Mouse (Mus musculus): Measurements from ENCODE around the gene Trdn. TPM values are rescaled to one million over a fixed set of nuclear protein-coding genes. Genes with fewer than 3 reads are reported as not detected.
A peak's percentile ranks its signal among the peaks of the same experiment; 100 is the strongest.

Trdn gene
- polyA plus RNA-seq (2016; fragmentation: Nextera tagmentation; extraction: Ambion mirVana), result 1.7 and 2.8 TPM in 2 replicates

DNA sequence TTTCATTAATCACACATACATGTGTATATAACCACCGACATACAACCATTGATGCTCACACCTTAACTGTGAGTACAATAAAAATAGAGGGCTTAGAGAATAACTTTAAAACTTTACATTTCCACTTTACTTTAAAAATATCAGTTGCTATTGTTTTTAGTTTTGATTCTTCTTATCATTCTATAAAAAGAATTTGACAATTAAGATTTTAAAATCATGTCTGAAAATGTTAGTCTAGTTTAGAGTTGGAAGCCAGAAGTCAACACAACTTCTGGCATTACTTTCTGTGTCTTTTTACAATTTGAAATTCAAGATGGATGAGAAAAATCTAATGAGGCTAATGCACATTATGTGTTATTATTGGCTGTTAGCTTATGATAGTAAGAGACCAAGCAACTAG, at the start of gene Trdn:
Gene Trdn, plus strand, starts transcription at position 301 of the 400 bp plus-strand sequence.
- H3K27me3 ChIP-seq (replicated peaks), result no peaks in the 10 kb centered on the region
- no peak within 1 kb of the TSS for H3K27ac ChIP-seq
- H3K9ac ChIP-seq, result no peak within 1 kb of the TSS
- ATAC-seq (ENCODE audit: low FRiP score, low read depth), result no peak
- H3K9me3 ChIP-seq, result no peaks in the 10 kb centered on the region
- H3K4me3 ChIP-seq, result no peak within 1 kb of the TSS
- 89% methylated on average over 1 of the region's 1 CpGs for WGBS
- no peaks in the 10 kb centered on the region for H3K36me3 ChIP-seq
- H3K4me1 ChIP-seq, result no peaks in the 10 kb centered on the region
- H3K4me2 ChIP-seq (replicated peaks), result no peak within 1 kb of the TSS

DNA sequence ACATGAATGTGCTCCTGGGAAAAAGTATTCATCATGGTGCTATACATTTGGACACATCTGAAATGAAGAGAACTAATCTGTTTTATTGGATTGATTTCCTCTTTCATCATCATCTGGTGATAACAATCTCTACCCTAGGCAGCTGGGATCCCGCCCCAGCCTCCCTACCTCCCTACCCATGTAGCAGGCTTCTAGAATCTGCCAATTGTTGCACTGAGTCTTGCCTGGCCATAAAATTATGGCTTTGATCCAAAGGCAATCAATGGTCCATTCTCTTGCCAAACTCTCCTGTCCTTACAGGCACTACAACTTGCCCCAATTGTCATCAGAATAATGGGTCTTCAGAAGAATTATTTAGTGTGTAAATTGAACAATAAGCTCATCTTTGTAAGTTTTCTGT, 19.6 kb upstream of the Trdn start:
- Histone ChIP-seq H3K4me2 (replicated peaks) (no peak overlapping the region), H3K4me3 (no peak overlapping the region), H3K4me1 (no peaks in the 10 kb centered on the region), H3K36me3 (no peaks in the 10 kb centered on the region), H3K27me3 (replicated peaks) (no peaks in the 10 kb centered on the region), H3K9me3 (no peaks in the 10 kb centered on the region), H3K9ac (no peak overlapping the region), H3K27ac (no peak overlapping the region)
- 81% methylated on average over 1 of the region's 1 CpGs for WGBS
- ATAC-seq (ENCODE audit: low FRiP score, low read depth), result no peak

DNA sequence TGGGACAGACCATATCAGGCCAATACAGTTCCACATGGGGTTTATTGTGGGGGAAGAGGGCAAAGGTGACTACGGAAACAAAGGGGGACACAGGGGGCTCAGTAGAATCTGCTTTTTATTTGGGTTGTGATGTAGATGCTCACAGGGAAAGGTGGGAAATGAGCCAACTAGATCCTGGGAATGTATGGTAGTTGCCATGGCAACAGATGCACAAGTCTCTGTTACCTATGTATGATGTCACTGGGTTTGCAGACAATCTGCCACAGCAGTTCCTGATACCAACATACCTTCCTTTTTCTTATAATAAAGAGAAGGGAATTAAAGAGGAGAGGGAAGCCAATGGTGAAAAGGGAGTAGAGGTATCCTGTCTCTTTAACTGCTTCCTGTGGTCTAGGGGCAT, 14.8 kb upstream of the Trdn start:
- WGBS, result 89% methylated on average over 1 of the region's 1 CpGs
- no peaks in the 10 kb centered on the region for H3K27me3 ChIP-seq (replicated peaks)
- H3K9ac ChIP-seq, result no peak overlapping the region
- no peak for ATAC-seq (ENCODE audit: low FRiP score, low read depth)
- no peaks in the 10 kb centered on the region for H3K36me3 ChIP-seq
- H3K4me3 ChIP-seq, result no peak overlapping the region
- H3K4me1 ChIP-seq, result no peaks in the 10 kb centered on the region
- H3K4me2 ChIP-seq (replicated peaks), result no peak overlapping the region
- H3K9me3 ChIP-seq, result no peaks in the 10 kb centered on the region
- no peak overlapping the region for H3K27ac ChIP-seq

DNA sequence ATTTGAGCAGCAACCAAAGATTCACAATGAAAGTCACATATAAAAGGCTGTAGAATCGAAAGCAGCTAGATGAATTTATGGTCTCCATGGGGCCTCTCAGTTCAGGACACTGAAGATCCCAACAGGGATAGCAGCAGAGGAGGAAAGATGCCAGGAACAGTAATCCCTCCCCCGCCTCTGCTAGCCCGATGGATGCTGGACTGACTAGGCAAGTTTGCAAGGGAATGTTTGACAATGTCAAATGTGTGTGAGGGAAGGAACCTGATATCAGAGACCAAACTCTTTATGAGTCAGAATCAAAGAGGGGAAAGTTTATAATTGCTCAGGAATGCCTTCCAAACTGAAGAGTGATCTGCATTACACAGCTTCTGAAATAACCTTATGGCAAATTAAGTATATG, 7.2 kb upstream of the Trdn start:
- Histone ChIP-seq H3K27ac (no peak overlapping the region), H3K27me3 (replicated peaks) (no peaks in the 10 kb centered on the region), H3K9ac (no peak overlapping the region), H3K4me3 (no peak overlapping the region), H3K4me1 (no peaks in the 10 kb centered on the region), H3K36me3 (no peaks in the 10 kb centered on the region), H3K4me2 (replicated peaks) (no peak overlapping the region), H3K9me3 (no peaks in the 10 kb centered on the region)
- 66% methylated on average over 3 of the region's 3 CpGs for WGBS
- no peak for ATAC-seq (ENCODE audit: low FRiP score, low read depth)

DNA sequence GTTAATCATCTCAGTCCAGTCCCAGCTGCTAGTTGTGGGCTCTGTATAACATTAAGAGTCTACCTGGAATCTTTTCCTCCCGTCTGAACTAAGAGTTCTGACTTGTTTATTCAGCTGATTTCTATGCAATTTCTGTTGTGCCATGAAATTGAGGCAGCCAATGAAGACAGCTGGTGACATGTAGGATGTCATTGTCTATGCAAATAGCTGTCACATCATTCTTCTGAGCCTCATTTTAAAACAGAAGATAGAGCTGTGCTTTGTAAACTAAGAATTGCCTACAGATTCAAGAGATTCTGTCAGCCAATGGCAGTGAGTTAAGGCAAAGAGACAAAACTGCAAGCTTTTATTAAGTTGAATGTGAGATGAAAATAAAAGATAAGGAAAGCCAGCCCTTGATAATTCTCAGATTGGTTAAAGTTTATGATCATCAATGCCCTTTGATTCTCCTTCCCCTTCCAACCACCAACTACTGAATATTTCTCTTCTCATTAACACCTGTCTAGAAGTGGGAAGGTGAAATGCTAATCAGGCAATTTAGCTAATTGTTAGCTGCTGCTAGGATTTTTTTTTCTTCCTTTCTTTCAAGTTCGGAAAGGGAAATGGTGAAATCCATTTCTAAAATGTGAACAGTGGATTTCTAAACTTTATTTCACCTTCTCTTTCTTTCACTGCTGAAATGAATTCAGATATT, 1.9 kb downstream of the Trdn start:
- WGBS, result 55% methylated on average over 2 of the region's 2 CpGs
- no peaks in the 10 kb centered on the region for H3K9me3 ChIP-seq
- H3K4me3 ChIP-seq, result no peak overlapping the region
- no peak for ATAC-seq (ENCODE audit: low FRiP score, low read depth)
- no peak overlapping the region for H3K27ac ChIP-seq
- H3K9ac ChIP-seq, result no peak overlapping the region
- H3K4me1 ChIP-seq, result no peaks in the 10 kb centered on the region
- no peak overlapping the region for H3K4me2 ChIP-seq (replicated peaks)
- no peaks in the 10 kb centered on the region for H3K27me3 ChIP-seq (replicated peaks)
- H3K36me3 ChIP-seq, result no peaks in the 10 kb centered on the region

DNA sequence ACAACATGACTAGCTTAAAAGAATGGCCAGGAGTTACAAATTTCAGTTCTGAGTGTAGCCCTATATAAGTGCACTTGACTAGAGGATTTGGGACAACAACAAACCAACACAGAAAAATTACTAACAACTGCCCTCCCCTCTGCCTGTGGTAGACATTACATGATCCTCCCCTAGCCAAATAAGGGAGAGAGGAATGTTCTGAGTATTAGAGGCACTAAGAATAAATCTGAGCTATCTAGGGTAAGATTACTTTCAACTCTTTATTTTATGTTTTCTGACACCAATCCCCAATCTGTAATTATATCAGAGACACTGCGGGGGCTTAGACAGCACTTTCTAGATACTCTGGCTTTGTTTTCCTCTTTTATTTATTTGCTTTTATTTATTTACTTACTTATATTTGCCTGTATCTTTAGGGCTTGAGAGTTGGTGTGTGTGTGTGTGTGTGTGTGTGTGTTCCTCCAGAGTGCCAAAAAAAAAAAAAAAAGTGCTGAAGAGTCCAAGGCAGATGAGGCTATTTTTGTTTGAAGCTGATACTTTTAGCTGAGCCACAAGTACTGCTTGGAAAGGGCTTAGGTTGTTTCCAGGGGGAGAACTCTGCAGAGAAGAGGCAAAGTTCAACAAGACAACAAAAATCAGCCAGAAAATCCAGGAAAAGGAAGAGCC, 2.7 kb downstream of the Trdn start:
- no peak overlapping the region for H3K9ac ChIP-seq
- H3K4me2 ChIP-seq (replicated peaks), result no peak overlapping the region
- no peaks in the 10 kb centered on the region for H3K9me3 ChIP-seq
- no peaks in the 10 kb centered on the region for H3K4me1 ChIP-seq
- no peak for ATAC-seq (ENCODE audit: low FRiP score, low read depth)
- no peaks in the 10 kb centered on the region for H3K27me3 ChIP-seq (replicated peaks)
- H3K27ac ChIP-seq, result no peak overlapping the region
- H3K36me3 ChIP-seq, result no peaks in the 10 kb centered on the region
- WGBS, result 90% methylated on average over 1 of the region's 1 CpGs
- H3K4me3 ChIP-seq, result no peak overlapping the region

DNA sequence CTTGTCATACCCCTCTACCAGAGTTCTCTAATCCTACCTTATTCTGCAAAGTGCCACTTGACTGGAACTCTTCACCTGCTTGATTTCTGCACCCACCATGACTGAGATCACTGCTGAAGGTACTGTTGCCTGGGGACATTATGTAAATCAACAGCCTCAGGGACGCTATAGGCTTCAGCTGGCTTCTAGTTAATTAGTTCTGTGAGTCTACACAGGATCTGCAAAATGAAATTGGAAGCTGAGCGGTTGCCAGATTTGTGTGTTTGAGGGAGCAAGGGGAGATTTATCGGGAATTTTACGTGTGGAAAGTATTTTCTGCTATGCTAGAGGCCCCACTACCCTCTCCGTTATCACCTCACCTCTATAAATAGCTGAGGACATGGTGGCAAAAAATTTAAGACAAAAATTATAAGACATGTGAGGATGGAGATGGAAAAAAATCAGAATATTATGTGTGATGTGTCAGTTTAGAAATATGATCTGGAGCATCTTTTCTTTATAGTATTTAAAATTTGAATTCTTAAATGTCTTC, 3.3 kb downstream of the Trdn start:
- 70% methylated on average over 5 of the region's 5 CpGs for WGBS
- Histone ChIP-seq H3K4me1 (peaks cover 3% of the 10 kb centered on the region), H3K27me3 (replicated peaks) (no peaks in the 10 kb centered on the region), H3K36me3 (no peaks in the 10 kb centered on the region), H3K9ac (no peak overlapping the region), H3K4me3 (no peak overlapping the region), H3K27ac (no peak overlapping the region), H3K9me3 (no peaks in the 10 kb centered on the region), H3K4me2 (replicated peaks) (no peak overlapping the region)
- ATAC-seq (ENCODE audit: low FRiP score, low read depth), result no peak

DNA sequence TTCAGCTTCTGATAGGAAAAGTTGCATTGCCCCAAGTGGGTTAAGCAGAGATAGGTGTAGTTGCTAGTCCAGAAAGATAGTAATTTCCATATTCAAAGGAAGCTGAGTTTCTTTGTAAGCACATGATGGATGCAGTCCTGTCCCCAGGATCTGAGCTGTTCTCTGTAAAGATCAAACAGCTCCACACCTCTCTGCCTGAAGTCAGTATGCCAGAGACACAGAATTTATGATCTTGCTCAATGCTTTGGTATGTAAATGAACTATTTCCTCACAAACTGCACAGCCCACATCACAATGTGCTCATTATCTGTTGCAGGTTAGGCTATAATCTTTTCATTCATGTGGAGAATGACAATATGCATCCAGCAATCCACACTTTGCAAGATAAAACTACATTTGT, 8.0 kb downstream of the Trdn start:
- Histone ChIP-seq H3K4me3 (no peak overlapping the region), H3K4me2 (replicated peaks) (no peak overlapping the region), H3K9ac (no peak overlapping the region), H3K4me1 (peaks cover 3% of the 10 kb centered on the region), H3K9me3 (no peaks in the 10 kb centered on the region), H3K27ac (no peak overlapping the region), H3K27me3 (replicated peaks) (no peaks in the 10 kb centered on the region), H3K36me3 (no peaks in the 10 kb centered on the region)
- ATAC-seq (ENCODE audit: low FRiP score, low read depth), result peak; percentile 18; the same call in 1 of the 2 replicates

DNA sequence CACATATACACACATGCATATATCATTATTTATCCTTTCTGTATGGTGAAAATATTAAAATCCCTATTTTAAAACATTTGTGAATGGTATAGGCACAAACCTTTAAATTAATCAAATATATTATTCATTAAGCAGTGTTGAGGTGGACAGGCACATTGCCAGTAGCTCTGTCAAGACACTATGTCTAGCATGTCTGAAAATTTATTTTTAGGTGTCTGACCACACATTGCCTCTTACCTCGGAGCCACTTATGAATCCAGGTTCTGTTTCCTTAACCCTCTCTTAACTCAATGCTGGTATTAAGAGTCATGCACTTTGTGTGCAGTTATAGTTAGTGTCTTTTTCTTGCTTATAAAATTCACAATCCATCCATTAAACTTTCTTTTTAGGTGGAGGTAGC, 12.0 kb downstream of the Trdn start:
- H3K4me1 ChIP-seq, result peaks cover 3% of the 10 kb centered on the region
- H3K4me3 ChIP-seq, result no peak overlapping the region
- no peaks in the 10 kb centered on the region for H3K27me3 ChIP-seq (replicated peaks)
- WGBS, result 88% methylated on average over 1 of the region's 1 CpGs
- no peaks in the 10 kb centered on the region for H3K9me3 ChIP-seq
- H3K9ac ChIP-seq, result no peak overlapping the region
- ATAC-seq (ENCODE audit: low FRiP score, low read depth), result no peak
- no peaks in the 10 kb centered on the region for H3K36me3 ChIP-seq
- no peak overlapping the region for H3K27ac ChIP-seq
- no peak overlapping the region for H3K4me2 ChIP-seq (replicated peaks)

DNA sequence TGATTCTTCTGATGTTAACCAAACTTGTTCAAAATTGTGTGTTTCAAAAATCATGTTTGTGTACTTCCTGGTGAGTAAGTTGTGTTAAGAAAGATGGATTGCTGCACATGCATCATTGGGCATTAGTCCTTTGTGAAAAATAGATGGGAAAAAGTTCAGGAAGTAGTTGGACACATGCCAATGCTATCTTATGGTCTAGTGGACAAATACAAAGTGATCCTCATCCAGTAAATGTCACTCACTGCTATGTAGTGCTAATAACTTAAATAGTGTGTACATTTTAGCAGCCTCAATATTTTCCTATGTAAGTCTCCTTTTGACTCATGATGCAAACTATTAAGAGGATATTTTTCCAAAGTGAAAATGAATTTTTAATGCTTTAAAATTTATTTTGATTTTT, 27.6 kb downstream of the Trdn start:
- ATAC-seq (ENCODE audit: low FRiP score, low read depth), result no peak
- Histone ChIP-seq H3K27ac (no peak overlapping the region), H3K4me3 (no peak overlapping the region)

DNA sequence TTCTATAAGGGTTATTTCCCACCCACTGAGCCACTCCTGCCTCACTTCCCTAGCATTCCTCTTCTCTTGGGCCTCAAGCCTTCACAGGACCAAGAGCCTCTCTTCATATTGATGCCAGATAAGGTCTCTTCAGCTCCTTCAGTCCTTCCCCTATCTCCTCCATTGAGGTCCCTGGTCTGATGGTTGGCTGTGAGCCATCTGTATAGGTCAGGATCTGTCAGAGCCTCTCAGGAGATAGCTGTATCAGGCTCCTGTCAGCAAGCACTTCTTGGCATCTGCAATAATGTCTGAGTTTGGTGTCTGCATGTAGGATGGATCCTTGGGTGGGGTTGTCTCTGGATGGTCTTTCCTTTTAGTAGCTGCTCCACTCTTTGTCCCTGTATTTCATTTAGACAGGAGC, 42.7 kb downstream of the Trdn start:
- ATAC-seq (ENCODE audit: low FRiP score, low read depth), result no peak
- H3K4me3 ChIP-seq, result no peak overlapping the region

More for the DNA sequence above, 27.6 kb downstream of the Trdn start:
- no peaks in the 10 kb centered on the region for H3K4me1 ChIP-seq
- H3K4me2 ChIP-seq (replicated peaks), result no peak overlapping the region
- no peak overlapping the region for H3K9ac ChIP-seq
- no peaks in the 10 kb centered on the region for H3K9me3 ChIP-seq
- H3K27me3 ChIP-seq (replicated peaks), result no peaks in the 10 kb centered on the region
- H3K36me3 ChIP-seq, result no peaks in the 10 kb centered on the region

DNA sequence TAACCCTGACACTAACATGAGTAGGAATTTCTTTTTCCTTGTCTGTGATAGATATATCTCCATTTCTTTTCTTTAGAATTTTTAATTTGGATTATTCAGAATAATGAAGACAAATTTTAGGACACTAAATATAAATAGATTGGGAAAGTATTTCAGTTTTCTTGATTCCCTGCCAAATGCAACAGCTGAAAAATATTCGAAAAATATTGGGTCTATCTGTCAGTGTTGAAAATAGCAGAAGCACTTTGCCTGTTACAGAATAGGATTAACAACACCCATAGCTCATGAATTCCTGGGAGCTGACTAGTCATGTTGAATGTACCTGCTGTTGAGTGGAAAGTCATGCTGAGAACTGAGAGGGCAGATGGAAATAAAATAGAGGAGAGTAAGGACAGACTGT, 64.6 kb downstream of the Trdn start:
- Histone ChIP-seq H3K4me3 (no peak overlapping the region), H3K27me3 (replicated peaks) (no peaks in the 10 kb centered on the region), H3K9me3 (no peaks in the 10 kb centered on the region), H3K9ac (no peak overlapping the region), H3K27ac (no peak overlapping the region), H3K4me1 (no peaks in the 10 kb centered on the region), H3K36me3 (no peaks in the 10 kb centered on the region), H3K4me2 (replicated peaks) (no peak overlapping the region)
- no peak for ATAC-seq (ENCODE audit: low FRiP score, low read depth)
- 85% methylated on average over 1 of the region's 1 CpGs for WGBS

More for the DNA sequence above, 42.7 kb downstream of the Trdn start:
- Histone ChIP-seq H3K36me3 (no peaks in the 10 kb centered on the region), H3K9ac (no peak overlapping the region), H3K9me3 (no peaks in the 10 kb centered on the region), H3K4me1 (no peaks in the 10 kb centered on the region), H3K27me3 (replicated peaks) (no peaks in the 10 kb centered on the region), H3K4me2 (replicated peaks) (no peak overlapping the region), H3K27ac (no peak overlapping the region)

Measured in neural tube, embryonic 12.5 days (tissue).